Mouse (Mus musculus) testis, adult 2 months (tissue): ENCODE measurements at regions not wholly inside any gene's neighbourhood (a gene's known extent, or its start where the extent isn't known, plus 50 kb on each side); places are given as distances from the start of the nearest gene placed in this dataset.

ENCODE experiments used
- CTCF ChIP-seq: fragments of 200-500 bp; IDR thresholded peaks from 2 replicates; pipeline ENCODE4 v1.5.1; 2012; ENCODE audit warnings: low read depth, mild to moderate bottlenecking, inconsistent platforms, low read length, moderate library complexity; ENCODE audit not compliant: control insufficient read depth, insufficient read depth, insufficient replicate concordance
- POLR2A ChIP-seq: fragments of 200-500 bp; IDR thresholded peaks from 2 replicates; pipeline ENCODE4 v1.6.1; 2012; ENCODE audit warnings: low read depth, mild to moderate bottlenecking, inconsistent platforms, low read length, moderate library complexity; ENCODE audit not compliant: control insufficient read depth

DNA sequence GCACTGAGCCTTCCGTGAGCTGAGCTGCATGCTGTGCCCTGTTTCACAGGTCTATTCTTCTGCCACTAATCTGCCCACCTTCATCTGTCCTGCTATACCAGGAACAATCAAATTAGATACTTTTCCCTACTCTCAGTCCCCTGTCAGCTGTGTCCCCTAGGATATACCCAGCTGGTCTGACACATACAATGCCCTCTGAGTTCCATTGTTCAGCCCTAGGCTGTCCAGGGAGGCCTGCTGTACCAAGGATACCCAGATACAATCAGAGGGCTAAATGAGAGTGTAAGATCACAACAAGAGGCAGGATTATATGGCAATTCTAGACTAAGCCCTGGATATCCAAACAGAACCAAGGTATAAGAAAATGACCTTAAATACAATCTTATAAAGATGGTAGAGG, 487.6 kb upstream of the Dab2 start:
- TF ChIP-seq POLR2A (no peak), CTCF (no peak)
